Mouse (Mus musculus): ENCODE measurements at regions not wholly inside any gene's neighbourhood (a gene's known extent, or its start where the extent isn't known, plus 50 kb on each side); places are given as distances from the start of the nearest gene placed in this dataset.

GRCm38 (mm10) chr1:15155046-15155445, 938.1 kb downstream of the 4930444P10Rik start:
- H3K27ac ChIP-seq = no peak overlapping the region
- H3K27me3 ChIP-seq = no peaks in the 10 kb centered on the region
- H3K9ac ChIP-seq = no peak overlapping the region
- no peak for ATAC-seq (ENCODE audit: low read depth)
- H3K4me2 ChIP-seq = no peak overlapping the region
- no peaks in the 10 kb centered on the region for H3K36me3 ChIP-seq
- H3K4me1 ChIP-seq (replicated peaks) = no peaks in the 10 kb centered on the region
- WGBS (ENCODE audit: insufficient replicate concordance) = 62% methylated on average over 2 of the region's 2 CpGs
- DNase-seq = no peak
- no peaks in the 10 kb centered on the region for H3K9me3 ChIP-seq (replicated peaks)
- no peak overlapping the region for H3K4me3 ChIP-seq (replicated peaks)

- Histone ChIP-seq H3K4me2 (no peak overlapping the region), H3K36me3 (no peaks in the 10 kb centered on the region), H3K27me3 (no peaks in the 10 kb centered on the region), H3K27ac (no peak overlapping the region), H3K9me3 (replicated peaks) (no peaks in the 10 kb centered on the region), H3K4me3 (replicated peaks) (no peak overlapping the region), H3K9ac (no peak overlapping the region), H3K4me1 (replicated peaks) (no peaks in the 10 kb centered on the region)
- no peak for ATAC-seq (ENCODE audit: low read depth)
- WGBS (ENCODE audit: insufficient replicate concordance) = 71% methylated on average over 2 of the region's 2 CpGs
- DNase-seq = no peak
Measured at GRCm38 (mm10) chr1:15153952-15154351, 939.2 kb downstream of the 4930444P10Rik start.

DNA sequence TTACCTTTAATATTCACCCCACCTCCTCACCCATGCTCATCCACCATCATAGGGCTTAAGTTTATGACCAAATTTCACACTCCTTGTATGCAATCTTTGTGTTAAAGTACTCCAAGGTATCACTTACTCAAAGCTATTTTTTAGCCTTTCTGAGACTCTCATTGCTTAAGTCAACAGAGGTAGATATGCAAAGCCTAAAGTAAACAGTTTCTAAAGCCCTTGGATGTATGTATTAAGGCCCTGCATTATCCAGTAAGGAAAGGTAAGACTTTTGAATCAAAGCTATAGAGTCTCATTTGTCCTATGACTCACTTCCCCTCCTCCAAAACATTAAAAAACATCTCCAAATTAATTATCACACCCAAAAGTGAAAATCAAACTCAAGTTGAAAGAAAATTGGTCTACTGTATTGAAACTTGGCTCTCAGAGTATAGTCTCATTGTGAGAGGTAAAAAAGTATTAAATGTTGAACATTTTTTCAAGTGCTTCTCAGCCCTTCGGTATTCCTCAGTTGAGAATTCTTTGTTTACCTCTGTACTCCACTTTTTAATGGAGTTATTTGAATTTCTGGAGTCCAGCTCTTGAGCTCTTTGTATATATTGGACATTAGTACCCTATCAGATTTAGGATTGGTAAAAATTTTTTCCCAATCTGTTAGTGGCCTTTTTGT, 949.1 kb downstream of the 4930444P10Rik start:
- Histone ChIP-seq H3K9ac (no peak overlapping the region), H3K4me1 (replicated peaks) (no peaks in the 10 kb centered on the region), H3K4me3 (replicated peaks) (no peak overlapping the region), H3K27me3 (no peaks in the 10 kb centered on the region), H3K4me2 (no peak overlapping the region), H3K9me3 (replicated peaks) (no peaks in the 10 kb centered on the region), H3K27ac (no peak overlapping the region), H3K36me3 (no peaks in the 10 kb centered on the region)
- 50% methylated on average over 1 of the region's 1 CpGs for WGBS (ENCODE audit: insufficient replicate concordance)
- ATAC-seq (ENCODE audit: low read depth) = no peak
- DNase-seq = no peak

GRCm38 (mm10) chr1:15118462-15118861, 974.7 kb downstream of the 4930444P10Rik start:
- Histone ChIP-seq H3K4me2 (no peak overlapping the region), H3K36me3 (no peaks in the 10 kb centered on the region), H3K27ac (no peak overlapping the region), H3K4me1 (replicated peaks) (no peaks in the 10 kb centered on the region), H3K9me3 (replicated peaks) (no peaks in the 10 kb centered on the region), H3K4me3 (replicated peaks) (no peak overlapping the region), H3K9ac (no peak overlapping the region), H3K27me3 (no peaks in the 10 kb centered on the region)
- DNase-seq = no peak
- 48% methylated on average over 3 of the region's 3 CpGs for WGBS (ENCODE audit: insufficient replicate concordance)
- ATAC-seq (ENCODE audit: low read depth) = peak; percentile 72

- no peaks in the 10 kb centered on the region for H3K4me1 ChIP-seq (replicated peaks)
- no peak overlapping the region for H3K9ac ChIP-seq
- H3K27me3 ChIP-seq = no peaks in the 10 kb centered on the region
- H3K36me3 ChIP-seq = no peaks in the 10 kb centered on the region
- no peaks in the 10 kb centered on the region for H3K9me3 ChIP-seq (replicated peaks)
- WGBS (ENCODE audit: insufficient replicate concordance) = 62% methylated on average over 2 of the region's 2 CpGs
- no peak overlapping the region for H3K27ac ChIP-seq
- no peak for DNase-seq
- no peak overlapping the region for H3K4me2 ChIP-seq
- no peak overlapping the region for H3K4me3 ChIP-seq (replicated peaks)
- ATAC-seq (ENCODE audit: low read depth) = no peak
Measured at GRCm38 (mm10) chr1:15111420-15111819, 981.7 kb downstream of the 4930444P10Rik start.

GRCm38 (mm10) chr1:15070331-15070730, 1022.8 kb downstream of the 4930444P10Rik start:
- Histone ChIP-seq H3K27me3 (no peaks in the 10 kb centered on the region), H3K4me3 (replicated peaks) (no peak overlapping the region), H3K4me1 (replicated peaks) (no peaks in the 10 kb centered on the region), H3K9ac (no peak overlapping the region), H3K4me2 (no peak overlapping the region), H3K27ac (no peak overlapping the region), H3K9me3 (replicated peaks) (peaks cover 3% of the 10 kb centered on the region; the same call in 1 of the 2 replicates), H3K36me3 (no peaks in the 10 kb centered on the region)
- ATAC-seq (ENCODE audit: low read depth) (no peak), DNase-seq (no peak)
- WGBS (ENCODE audit: insufficient replicate concordance) = 62% methylated on average over 1 of the region's 1 CpGs

GRCm38 (mm10) chr1:15034047-15034446, 1059.1 kb downstream of the 4930444P10Rik start:
- H3K27ac ChIP-seq = no peak overlapping the region
- ATAC-seq (ENCODE audit: low read depth) (no peak), DNase-seq (no peak)
- 27% methylated on average over 1 of the region's 1 CpGs for WGBS (ENCODE audit: insufficient replicate concordance)
- no peaks in the 10 kb centered on the region for H3K4me1 ChIP-seq (replicated peaks)
- H3K9ac ChIP-seq = no peak overlapping the region
- no peaks in the 10 kb centered on the region for H3K36me3 ChIP-seq
- H3K9me3 ChIP-seq (replicated peaks) = no peaks in the 10 kb centered on the region
- no peaks in the 10 kb centered on the region for H3K27me3 ChIP-seq
- no peak overlapping the region for H3K4me2 ChIP-seq
- no peak overlapping the region for H3K4me3 ChIP-seq (replicated peaks)

DNA sequence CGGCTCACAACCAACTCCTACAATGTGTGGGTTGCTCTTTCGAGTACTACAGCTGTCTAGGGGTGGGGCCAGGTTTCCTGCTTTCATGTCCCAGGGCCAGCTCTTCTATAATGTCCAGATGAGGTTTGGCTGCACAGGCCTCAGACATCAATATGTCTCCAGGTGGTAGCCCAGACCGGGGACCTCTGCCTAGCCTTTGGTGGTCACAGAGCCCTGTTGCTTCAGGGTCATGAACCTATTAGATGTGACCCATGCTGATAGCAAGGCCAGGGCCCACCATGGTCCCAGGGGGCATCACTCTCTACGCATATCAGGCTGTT, 1074.7 kb downstream of the 4930444P10Rik start:
- Histone ChIP-seq H3K9me3 (replicated peaks) (no peaks in the 10 kb centered on the region), H3K36me3 (no peaks in the 10 kb centered on the region), H3K27me3 (no peaks in the 10 kb centered on the region), H3K4me3 (replicated peaks) (no peak overlapping the region), H3K4me2 (no peak overlapping the region), H3K9ac (no peak overlapping the region), H3K27ac (no peak overlapping the region), H3K4me1 (replicated peaks) (no peaks in the 10 kb centered on the region)
- no peak for ATAC-seq (ENCODE audit: low read depth)
- DNase-seq = no peak
- WGBS (ENCODE audit: insufficient replicate concordance) = 67% methylated on average over 4 of the region's 4 CpGs

DNA sequence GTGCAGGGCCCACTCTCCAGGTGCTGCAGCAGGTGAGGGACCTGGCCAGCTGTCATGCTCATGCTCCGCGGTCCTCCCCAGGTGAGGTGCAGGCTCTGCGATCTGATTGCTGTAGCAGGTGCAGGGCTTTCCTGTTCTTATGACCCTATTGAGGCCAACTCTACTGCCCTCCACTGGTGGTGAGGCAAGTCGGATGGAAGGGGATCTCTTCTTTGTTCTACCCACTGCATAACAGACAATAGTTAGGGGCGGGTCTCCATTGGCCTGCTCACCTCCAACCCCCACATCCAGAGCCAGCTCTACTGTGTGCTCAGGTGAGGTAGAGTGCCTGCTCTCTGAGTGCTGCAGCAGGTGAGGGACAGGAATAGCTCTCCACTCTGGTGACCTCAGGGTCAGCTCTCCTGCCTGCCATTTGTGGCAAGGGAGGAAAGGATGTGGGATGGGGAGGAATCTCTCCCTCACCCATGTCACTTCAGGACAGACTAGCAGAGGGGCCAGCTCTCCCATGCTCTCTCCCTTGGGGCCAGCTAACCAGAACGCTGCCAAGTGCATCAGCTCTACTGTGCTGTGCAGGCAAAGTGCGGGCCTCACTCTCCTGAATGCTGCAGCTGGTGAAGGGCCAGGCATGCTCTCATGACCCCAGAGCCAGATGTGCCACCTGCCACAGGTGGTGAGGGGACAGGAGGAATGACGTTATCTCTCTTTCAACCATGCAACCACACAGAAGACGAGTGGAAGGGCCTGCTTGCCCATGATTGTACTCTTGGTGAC, 1075.3 kb downstream of the 4930444P10Rik start:
- H3K27me3 ChIP-seq = no peaks in the 10 kb centered on the region
- H3K36me3 ChIP-seq = no peaks in the 10 kb centered on the region
- H3K4me2 ChIP-seq = no peak overlapping the region
- ATAC-seq (ENCODE audit: low read depth) (no peak), DNase-seq (no peak)
- H3K27ac ChIP-seq = no peak overlapping the region
- H3K9ac ChIP-seq = no peak overlapping the region
- no peaks in the 10 kb centered on the region for H3K4me1 ChIP-seq (replicated peaks)
- 49% methylated on average over 9 of the region's 9 CpGs for WGBS (ENCODE audit: insufficient replicate concordance)
- H3K4me3 ChIP-seq (replicated peaks) = no peak overlapping the region
- no peaks in the 10 kb centered on the region for H3K9me3 ChIP-seq (replicated peaks)

GRCm38 (mm10) chr1:15007663-15008344, 1085.3 kb downstream of the 4930444P10Rik start:
- H3K9ac ChIP-seq = no peak overlapping the region
- DNase-seq = no peak
- no peaks in the 10 kb centered on the region for H3K36me3 ChIP-seq
- no peak for ATAC-seq (ENCODE audit: low read depth)
- H3K4me3 ChIP-seq (replicated peaks) = no peak overlapping the region
- no peak overlapping the region for H3K4me2 ChIP-seq
- H3K9me3 ChIP-seq (replicated peaks) = no peaks in the 10 kb centered on the region
- H3K4me1 ChIP-seq (replicated peaks) = no peaks in the 10 kb centered on the region
- H3K27me3 ChIP-seq = no peaks in the 10 kb centered on the region
- WGBS (ENCODE audit: insufficient replicate concordance) = 4% methylated on average over 3 of the region's 3 CpGs
- H3K27ac ChIP-seq = no peak overlapping the region

- DNase-seq (no peak), ATAC-seq (ENCODE audit: low read depth) (no peak)
- H3K36me3 ChIP-seq = no peaks in the 10 kb centered on the region
- H3K27me3 ChIP-seq = no peaks in the 10 kb centered on the region
- no peak overlapping the region for H3K9ac ChIP-seq
- no peak overlapping the region for H3K27ac ChIP-seq
- H3K4me3 ChIP-seq (replicated peaks) = no peak overlapping the region
- no peaks in the 10 kb centered on the region for H3K9me3 ChIP-seq (replicated peaks)
- H3K4me1 ChIP-seq (replicated peaks) = no peaks in the 10 kb centered on the region
- H3K4me2 ChIP-seq = no peak overlapping the region
- WGBS (ENCODE audit: insufficient replicate concordance) = 70% methylated on average over 3 of the region's 3 CpGs
Measured at GRCm38 (mm10) chr1:14995348-14995747, 1097.8 kb downstream of the 4930444P10Rik start.

Data from liver, embryonic 13.5 days (tissue).